Mouse (Mus musculus) thymus, adult 2 months (tissue): ENCODE results near the gene Adam10.

Source experiments
- CTCF ChIP-seq: fragments of 200-500 bp; IDR thresholded peaks from 2 replicates; pipeline ENCODE4 v1.5.1; 2012; ENCODE audit warnings: mild to moderate bottlenecking, control low read depth, low read length, moderate library complexity, borderline replicate concordance; ENCODE audit not compliant: control insufficient read depth, poor library complexity, insufficient read depth; ENCODE audit errors: extremely low read depth
- POLR2A ChIP-seq: fragments of 200-500 bp; IDR thresholded peaks from 2 replicates; pipeline ENCODE4 v1.6.1; 2012; ENCODE audit warnings: mild to moderate bottlenecking, low read length, control low read depth, moderate library complexity; ENCODE audit not compliant: control insufficient read depth, poor library complexity, insufficient read depth; ENCODE audit errors: extremely low read depth

DNA sequence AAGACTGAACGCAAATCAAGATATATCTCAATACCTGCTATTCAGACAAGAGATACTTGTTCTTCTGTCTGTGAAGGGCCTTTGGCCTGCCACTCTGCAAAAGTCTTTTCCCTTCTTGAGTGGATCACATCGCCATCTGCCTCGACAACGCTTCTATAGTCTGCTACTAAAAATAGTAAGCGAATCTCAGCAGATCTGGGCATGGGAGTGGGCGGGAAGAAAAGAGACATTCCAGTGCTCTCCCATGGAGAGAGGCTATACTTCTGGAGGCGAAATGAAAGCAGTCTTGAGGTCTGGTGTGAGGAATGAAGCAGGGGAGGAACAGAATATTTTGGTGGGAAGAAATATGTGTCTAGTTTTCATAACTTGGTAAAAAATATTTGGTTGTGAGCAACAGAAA is 109.9 kb downstream of the Adam10 start:
- TF ChIP-seq POLR2A (no peak), CTCF (no peak)
